Mouse (Mus musculus): Measurements from ENCODE around the gene Garnl3. TPM values are rescaled to one million over a fixed set of nuclear protein-coding genes. Genes with fewer than 3 reads are reported as not detected.

Gene Garnl3
- polyA plus RNA-seq, 1 experiment, result 0.67 TPM

- WGBS, result 71% methylated on average over 5 of the region's 5 CpGs
- Histone ChIP-seq H3K4me3 (replicated peaks; ENCODE audit: control insufficient read depth, low read depth, low read length) (no peak overlapping the region), H3K27ac (ENCODE audit: control insufficient read depth, insufficient read depth, low read depth, low read length, poor library complexity) (no peak overlapping the region), H3K4me1 (ENCODE audit: control insufficient read depth, insufficient read depth, low read length) (no peaks in the 10 kb centered on the region)
- TF ChIP-seq CTCF (IDR thresholded peaks at IDR 0.05; ENCODE audit: control insufficient read depth, insufficient read depth, low read length), result no peak
- no peak for TF ChIP-seq POLR2A (IDR thresholded peaks at IDR 0.05; ENCODE audit: borderline replicate concordance, control insufficient read depth, low read depth, low read length)
These were observed 42.0 kb downstream of the Garnl3 start for GRCm38 (mm10) chr2:33089356-33090032.

- H3K4me3 ChIP-seq (replicated peaks; ENCODE audit: control insufficient read depth, low read depth, low read length), result no peak overlapping the region
- WGBS, result 82% methylated on average over 7 of the region's 7 CpGs
- TF ChIP-seq POLR2A (IDR thresholded peaks at IDR 0.05; ENCODE audit: borderline replicate concordance, control insufficient read depth, low read depth, low read length), result no peak
- no peak overlapping the region for H3K27ac ChIP-seq (ENCODE audit: control insufficient read depth, insufficient read depth, low read depth, low read length, poor library complexity)
- H3K4me1 ChIP-seq (ENCODE audit: control insufficient read depth, insufficient read depth, low read length), result no peaks in the 10 kb centered on the region; the same call in 1 of the 2 replicates
These were observed 44.6 kb downstream of the Garnl3 start for GRCm38 (mm10) chr2:33086671-33087363.

- Histone ChIP-seq H3K4me3 (replicated peaks; ENCODE audit: control insufficient read depth, low read depth, low read length) (no peak overlapping the region), H3K4me1 (ENCODE audit: control insufficient read depth, insufficient read depth, low read length) (no peaks in the 10 kb centered on the region; the same call in 1 of the 2 replicates), H3K27ac (ENCODE audit: control insufficient read depth, insufficient read depth, low read depth, low read length, poor library complexity) (no peak overlapping the region)
- WGBS, result 78% methylated on average over 7 of the region's 7 CpGs
- TF ChIP-seq POLR2A (IDR thresholded peaks at IDR 0.05; ENCODE audit: borderline replicate concordance, control insufficient read depth, low read depth, low read length) (no peak), CTCF (IDR thresholded peaks at IDR 0.05; ENCODE audit: control insufficient read depth, insufficient read depth, low read length) (no peak)
These were observed 45.3 kb downstream of the Garnl3 start for GRCm38 (mm10) chr2:33086016-33086596.

- no peak for TF ChIP-seq POLR2A (IDR thresholded peaks at IDR 0.05; ENCODE audit: borderline replicate concordance, control insufficient read depth, low read depth, low read length)
- no peak for TF ChIP-seq CTCF (IDR thresholded peaks at IDR 0.05; ENCODE audit: control insufficient read depth, insufficient read depth, low read length)
- no peak overlapping the region for H3K27ac ChIP-seq (ENCODE audit: control insufficient read depth, insufficient read depth, low read depth, low read length, poor library complexity)
- no peaks in the 10 kb centered on the region; the same call in 1 of the 2 replicates for H3K4me1 ChIP-seq (ENCODE audit: control insufficient read depth, insufficient read depth, low read length)
- H3K4me3 ChIP-seq (replicated peaks; ENCODE audit: control insufficient read depth, low read depth, low read length), result no peak overlapping the region
- WGBS, result 71% methylated on average over 3 of the region's 3 CpGs
These were observed 47.2 kb downstream of the Garnl3 start for GRCm38 (mm10) chr2:33084221-33084620.

- Histone ChIP-seq H3K4me1 (ENCODE audit: control insufficient read depth, insufficient read depth, low read length) (no peaks in the 10 kb centered on the region; the same call in 1 of the 2 replicates), H3K4me3 (replicated peaks; ENCODE audit: control insufficient read depth, low read depth, low read length) (no peak overlapping the region), H3K27ac (ENCODE audit: control insufficient read depth, insufficient read depth, low read depth, low read length, poor library complexity) (no peak overlapping the region)
- TF ChIP-seq CTCF (IDR thresholded peaks at IDR 0.05; ENCODE audit: control insufficient read depth, insufficient read depth, low read length) (no peak), POLR2A (IDR thresholded peaks at IDR 0.05; ENCODE audit: borderline replicate concordance, control insufficient read depth, low read depth, low read length) (no peak)
- 83% methylated on average over 4 of the region's 4 CpGs for WGBS
These were observed 51.3 kb downstream of the Garnl3 start for GRCm38 (mm10) chr2:33080166-33080565.

- H3K27ac ChIP-seq (ENCODE audit: control insufficient read depth, insufficient read depth, low read depth, low read length, poor library complexity), result no peak overlapping the region
- 35% methylated on average over 3 of the region's 3 CpGs for WGBS
- H3K4me3 ChIP-seq (replicated peaks; ENCODE audit: control insufficient read depth, low read depth, low read length), result no peak overlapping the region
- no peaks in the 10 kb centered on the region; the same call in 1 of the 2 replicates for H3K4me1 ChIP-seq (ENCODE audit: control insufficient read depth, insufficient read depth, low read length)
- TF ChIP-seq POLR2A (IDR thresholded peaks at IDR 0.05; ENCODE audit: borderline replicate concordance, control insufficient read depth, low read depth, low read length) (no peak), CTCF (IDR thresholded peaks at IDR 0.05; ENCODE audit: control insufficient read depth, insufficient read depth, low read length) (no peak)
These were observed 54.2 kb downstream of the Garnl3 start for GRCm38 (mm10) chr2:33077252-33077651.

- WGBS, result 92% methylated on average over 2 of the region's 2 CpGs
- no peak for TF ChIP-seq POLR2A (IDR thresholded peaks at IDR 0.05; ENCODE audit: borderline replicate concordance, control insufficient read depth, low read depth, low read length)
- TF ChIP-seq CTCF (IDR thresholded peaks at IDR 0.05; ENCODE audit: control insufficient read depth, insufficient read depth, low read length), result no peak
- H3K4me3 ChIP-seq (replicated peaks; ENCODE audit: control insufficient read depth, low read depth, low read length), result no peak overlapping the region
These were observed 56.5 kb downstream of the Garnl3 start for GRCm38 (mm10) chr2:33074931-33075330.

GRCm38 (mm10) chr2:33074188-33074587 lies 57.3 kb downstream of the Garnl3 start:
- no peak overlapping the region for H3K27ac ChIP-seq (ENCODE audit: control insufficient read depth, insufficient read depth, low read depth, low read length, poor library complexity)
- no peak overlapping the region for H3K4me3 ChIP-seq (replicated peaks; ENCODE audit: control insufficient read depth, low read depth, low read length)
- no peaks in the 10 kb centered on the region for H3K4me1 ChIP-seq (ENCODE audit: control insufficient read depth, insufficient read depth, low read length)
- TF ChIP-seq POLR2A (IDR thresholded peaks at IDR 0.05; ENCODE audit: borderline replicate concordance, control insufficient read depth, low read depth, low read length), result no peak
- no peak for TF ChIP-seq CTCF (IDR thresholded peaks at IDR 0.05; ENCODE audit: control insufficient read depth, insufficient read depth, low read length)
- 18% methylated on average over 3 of the region's 3 CpGs for WGBS

More at GRCm38 (mm10) chr2:33074931-33075330, 56.5 kb downstream of the Garnl3 start:
- H3K4me1 ChIP-seq (ENCODE audit: control insufficient read depth, insufficient read depth, low read length), result no peaks in the 10 kb centered on the region
- H3K27ac ChIP-seq (ENCODE audit: control insufficient read depth, insufficient read depth, low read depth, low read length, poor library complexity), result no peak overlapping the region
